Mouse (Mus musculus): Measurements from ENCODE around the gene Shisa9. TPM values are rescaled to one million over a fixed set of nuclear protein-coding genes. Genes with fewer than 3 reads are reported as not detected.

The Shisa9 gene
- polyA plus RNA-seq, 1 experiment: 0.05 TPM

DNA sequence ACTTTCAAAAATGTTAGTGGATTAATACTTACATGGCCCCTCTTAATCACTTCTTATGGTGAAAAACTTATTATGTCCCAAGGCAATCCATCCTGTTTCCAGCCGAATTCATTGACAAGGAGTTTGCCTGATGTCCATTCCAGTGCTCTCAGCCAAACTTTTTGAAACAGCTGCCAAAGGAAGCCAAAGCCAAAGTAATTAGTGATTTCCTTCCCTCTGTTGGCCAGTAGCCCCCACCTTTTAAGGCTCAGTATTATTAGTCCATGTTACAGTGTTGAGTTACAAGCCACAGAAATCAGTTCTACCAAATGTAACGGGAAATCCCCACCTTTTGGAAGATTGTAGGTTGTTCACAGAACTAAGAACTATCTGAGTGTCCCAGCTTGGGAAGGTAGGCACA lies 28.8 kb downstream of the Shisa9 start:
- H3K36me3 ChIP-seq (ENCODE audit: control insufficient read depth, insufficient read depth, low read length): no peaks in the 10 kb centered on the region
- H3K27me3 ChIP-seq (ENCODE audit: control insufficient read depth, insufficient read depth, low read length): no peaks in the 10 kb centered on the region; the same call in 1 of the 2 replicates
- TF ChIP-seq POLR2A (IDR thresholded peaks at IDR 0.05; ENCODE audit: low read depth, low read length) (no peak), CTCF (IDR thresholded peaks at IDR 0.05; ENCODE audit: extremely low read depth, insufficient read depth, insufficient read length, insufficient replicate concordance) (no peak)
- WGBS: 76% methylated on average over 2 of the region's 2 CpGs
- H3K27ac ChIP-seq (ENCODE audit: insufficient read depth, low read length): no peak overlapping the region
- DNase-seq (ENCODE audit: low read depth in 1 of 2, low spot score in 2 of 2): no peak
- H3K4me1 ChIP-seq (ENCODE audit: control insufficient read depth, insufficient read depth, insufficient read length): no peaks in the 10 kb centered on the region
- no peak overlapping the region for H3K4me3 ChIP-seq (ENCODE audit: extremely low read depth, insufficient read depth, insufficient read length)

DNA sequence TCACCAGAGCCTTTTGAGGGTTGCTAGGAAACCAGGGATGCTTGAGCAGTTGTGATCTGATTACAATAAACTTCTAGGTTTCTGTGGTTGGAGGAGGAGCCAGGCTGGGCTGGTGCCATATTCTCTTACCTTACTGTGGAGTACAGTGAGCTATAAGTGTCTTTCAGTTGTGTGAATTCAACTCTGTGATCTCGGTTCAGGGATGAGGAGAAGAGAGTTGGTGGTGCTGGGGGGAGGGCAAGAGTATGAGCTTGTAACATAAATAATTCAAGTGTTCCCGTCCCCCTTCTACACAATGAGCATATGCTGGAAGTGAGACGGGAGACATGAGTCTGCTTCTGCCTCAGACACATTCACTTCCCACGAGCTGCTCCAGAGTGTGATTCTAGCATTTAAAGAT lies 30.6 kb downstream of the Shisa9 start:
- no peak for TF ChIP-seq POLR2A (IDR thresholded peaks at IDR 0.05; ENCODE audit: low read depth, low read length)
- no peak for TF ChIP-seq CTCF (IDR thresholded peaks at IDR 0.05; ENCODE audit: extremely low read depth, insufficient read depth, insufficient read length, insufficient replicate concordance)
- 72% methylated on average over 4 of the region's 4 CpGs for WGBS
- DNase-seq (ENCODE audit: low read depth in 1 of 2, low spot score in 2 of 2): no peak
- Histone ChIP-seq H3K4me3 (ENCODE audit: extremely low read depth, insufficient read depth, insufficient read length) (no peak overlapping the region), H3K27ac (ENCODE audit: insufficient read depth, low read length) (no peak overlapping the region), H3K4me1 (ENCODE audit: control insufficient read depth, insufficient read depth, insufficient read length) (no peaks in the 10 kb centered on the region), H3K36me3 (ENCODE audit: control insufficient read depth, insufficient read depth, low read length) (no peaks in the 10 kb centered on the region), H3K27me3 (ENCODE audit: control insufficient read depth, insufficient read depth, low read length) (no peaks in the 10 kb centered on the region)

DNA sequence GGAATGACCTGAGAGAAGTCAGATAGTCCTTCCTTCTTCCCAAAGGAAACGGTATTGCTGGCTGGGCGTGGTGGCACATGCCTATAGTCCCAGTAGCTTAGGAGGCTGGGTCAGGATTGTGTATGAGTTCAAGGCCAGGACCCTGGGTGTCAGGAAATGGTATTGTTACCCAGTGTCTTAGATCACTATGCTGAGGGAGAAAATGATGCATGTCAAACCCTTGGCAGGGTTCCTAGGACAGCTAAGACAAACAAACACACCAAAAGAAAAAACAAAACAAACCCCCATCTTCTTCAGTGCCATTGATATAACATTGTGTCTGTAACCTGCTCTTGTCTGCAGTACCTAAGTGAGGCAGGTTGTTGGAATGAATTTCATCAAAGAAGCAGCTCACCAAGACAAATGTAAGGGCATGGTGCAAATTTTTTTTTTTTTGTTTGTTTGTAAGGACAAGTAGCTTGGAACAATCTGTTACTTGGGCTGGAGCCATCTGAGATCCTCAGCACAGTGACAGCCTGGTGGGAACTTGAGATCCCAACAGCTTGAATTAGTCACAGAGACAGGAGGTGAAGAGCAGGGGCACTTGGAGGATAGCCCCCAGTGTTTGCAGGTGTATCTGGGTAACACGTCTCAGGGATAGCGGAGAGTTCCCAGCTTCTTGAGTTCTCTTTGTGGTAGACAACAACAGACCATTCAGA lies 34.2 kb downstream of the Shisa9 start:
- Histone ChIP-seq H3K4me1 (ENCODE audit: control insufficient read depth, insufficient read depth, insufficient read length) (no peaks in the 10 kb centered on the region), H3K27ac (ENCODE audit: insufficient read depth, low read length) (no peak overlapping the region), H3K27me3 (ENCODE audit: control insufficient read depth, insufficient read depth, low read length) (no peaks in the 10 kb centered on the region), H3K4me3 (ENCODE audit: extremely low read depth, insufficient read depth, insufficient read length) (no peak overlapping the region), H3K36me3 (ENCODE audit: control insufficient read depth, insufficient read depth, low read length) (no peaks in the 10 kb centered on the region)
- WGBS: 93% methylated on average over 4 of the region's 4 CpGs
- no peak for TF ChIP-seq POLR2A (IDR thresholded peaks at IDR 0.05; ENCODE audit: low read depth, low read length)
- no peak for TF ChIP-seq CTCF (IDR thresholded peaks at IDR 0.05; ENCODE audit: extremely low read depth, insufficient read depth, insufficient read length, insufficient replicate concordance)
- DNase-seq (ENCODE audit: low read depth in 1 of 2, low spot score in 2 of 2): no peak

DNA sequence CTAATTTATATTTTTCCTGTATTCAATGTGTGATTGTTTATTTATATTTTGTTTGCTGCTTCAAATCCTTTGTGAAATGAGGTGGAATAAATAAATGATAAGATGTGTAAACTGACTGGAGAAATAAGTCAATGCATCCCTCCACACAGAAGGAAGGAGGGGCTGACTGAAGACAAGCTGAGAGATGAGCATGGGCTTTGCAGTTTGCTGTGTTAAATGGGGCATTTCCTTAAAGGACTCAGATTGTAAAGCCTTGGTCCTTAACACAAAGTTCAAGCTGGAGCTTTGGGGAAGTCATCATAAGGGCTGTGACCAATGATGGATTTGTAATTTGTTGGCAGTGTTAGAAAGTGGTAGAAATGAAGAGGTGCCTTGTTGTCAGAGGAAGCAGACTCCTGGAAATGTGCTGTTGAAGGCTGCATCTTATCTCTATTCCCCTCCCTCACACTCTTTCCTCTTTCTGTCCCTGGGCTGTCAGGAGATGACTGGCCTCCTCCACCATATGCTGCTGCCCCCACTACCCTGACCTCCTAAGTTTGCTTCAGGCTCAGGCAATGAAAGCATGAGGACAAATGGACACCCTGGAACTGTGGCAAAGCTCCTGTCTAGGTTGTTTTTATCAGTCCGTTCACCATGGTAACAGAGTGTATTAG lies 36.3 kb downstream of the Shisa9 start:
- H3K4me1 ChIP-seq (ENCODE audit: control insufficient read depth, insufficient read depth, insufficient read length): no peaks in the 10 kb centered on the region
- WGBS: 74% methylated on average over 1 of the region's 1 CpGs
- TF ChIP-seq POLR2A (IDR thresholded peaks at IDR 0.05; ENCODE audit: low read depth, low read length) (no peak), CTCF (IDR thresholded peaks at IDR 0.05; ENCODE audit: extremely low read depth, insufficient read depth, insufficient read length, insufficient replicate concordance) (no peak)
- no peak for DNase-seq (ENCODE audit: low read depth in 1 of 2, low spot score in 2 of 2)
- no peak overlapping the region for H3K27ac ChIP-seq (ENCODE audit: insufficient read depth, low read length)
- no peaks in the 10 kb centered on the region for H3K36me3 ChIP-seq (ENCODE audit: control insufficient read depth, insufficient read depth, low read length)
- no peaks in the 10 kb centered on the region for H3K27me3 ChIP-seq (ENCODE audit: control insufficient read depth, insufficient read depth, low read length)
- H3K4me3 ChIP-seq (ENCODE audit: extremely low read depth, insufficient read depth, insufficient read length): no peak overlapping the region

DNA sequence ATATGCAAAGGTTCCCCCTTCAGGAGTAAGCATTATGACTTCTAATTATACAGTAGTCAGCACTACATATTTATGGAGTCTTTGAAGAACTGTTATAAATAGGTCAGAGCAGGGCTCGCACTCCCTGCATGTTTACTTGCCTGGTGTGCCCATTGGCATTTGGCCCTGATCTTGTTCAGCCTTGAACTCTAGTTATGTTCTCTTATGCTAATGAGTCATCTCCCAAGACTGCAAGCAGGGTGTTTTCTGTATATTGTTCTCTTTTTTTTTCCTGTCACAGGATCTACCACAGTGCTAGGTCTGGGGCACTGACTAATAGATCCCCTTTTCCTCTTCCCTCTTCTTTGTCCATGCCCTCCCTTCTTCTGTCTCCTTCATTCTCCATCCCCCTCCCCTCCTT lies 48.5 kb downstream of the Shisa9 start:
- no peaks in the 10 kb centered on the region for H3K27me3 ChIP-seq (ENCODE audit: control insufficient read depth, insufficient read depth, low read length)
- H3K36me3 ChIP-seq (ENCODE audit: control insufficient read depth, insufficient read depth, low read length): no peaks in the 10 kb centered on the region
- no peak for DNase-seq (ENCODE audit: low read depth in 1 of 2, low spot score in 2 of 2)
- no peak for TF ChIP-seq POLR2A (IDR thresholded peaks at IDR 0.05; ENCODE audit: low read depth, low read length)
- TF ChIP-seq CTCF (IDR thresholded peaks at IDR 0.05; ENCODE audit: extremely low read depth, insufficient read depth, insufficient read length, insufficient replicate concordance): no peak
- H3K4me1 ChIP-seq (ENCODE audit: control insufficient read depth, insufficient read depth, insufficient read length): no peaks in the 10 kb centered on the region
- 88% methylated on average over 1 of the region's 1 CpGs for WGBS
- H3K27ac ChIP-seq (ENCODE audit: insufficient read depth, low read length): no peak overlapping the region
- H3K4me3 ChIP-seq (ENCODE audit: extremely low read depth, insufficient read depth, insufficient read length): no peak overlapping the region

DNA sequence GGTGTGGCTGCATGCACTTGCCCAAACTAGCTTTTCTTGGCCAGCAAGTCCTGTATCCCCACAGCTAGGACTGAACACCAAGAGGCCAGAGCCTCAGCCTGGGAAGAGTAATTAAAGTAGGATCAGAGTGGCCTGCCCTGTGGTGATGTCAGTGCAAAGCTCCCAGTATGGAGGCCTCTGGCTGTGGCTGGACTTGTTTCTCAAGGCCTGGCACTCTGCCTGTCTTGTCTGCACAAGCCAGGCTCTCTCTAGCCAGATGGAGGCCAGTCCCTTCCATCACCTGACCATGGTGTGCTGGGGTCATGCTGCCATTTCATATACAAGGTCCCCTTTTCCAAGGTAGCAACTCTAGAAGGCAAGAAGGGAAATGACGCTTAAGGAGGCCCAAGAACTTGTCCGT lies 51.0 kb downstream of the Shisa9 start:
- TF ChIP-seq CTCF (IDR thresholded peaks at IDR 0.05; ENCODE audit: extremely low read depth, insufficient read depth, insufficient read length, insufficient replicate concordance) (no peak), POLR2A (IDR thresholded peaks at IDR 0.05; ENCODE audit: low read depth, low read length) (no peak)
- H3K36me3 ChIP-seq (ENCODE audit: control insufficient read depth, insufficient read depth, low read length): no peaks in the 10 kb centered on the region
- no peaks in the 10 kb centered on the region for H3K4me1 ChIP-seq (ENCODE audit: control insufficient read depth, insufficient read depth, insufficient read length)
- WGBS: 96% methylated on average over 2 of the region's 2 CpGs
- no peak overlapping the region for H3K4me3 ChIP-seq (ENCODE audit: extremely low read depth, insufficient read depth, insufficient read length)
- DNase-seq (ENCODE audit: low read depth in 1 of 2, low spot score in 2 of 2): no peak
- no peak overlapping the region for H3K27ac ChIP-seq (ENCODE audit: insufficient read depth, low read length)
- no peaks in the 10 kb centered on the region for H3K27me3 ChIP-seq (ENCODE audit: control insufficient read depth, insufficient read depth, low read length)

DNA sequence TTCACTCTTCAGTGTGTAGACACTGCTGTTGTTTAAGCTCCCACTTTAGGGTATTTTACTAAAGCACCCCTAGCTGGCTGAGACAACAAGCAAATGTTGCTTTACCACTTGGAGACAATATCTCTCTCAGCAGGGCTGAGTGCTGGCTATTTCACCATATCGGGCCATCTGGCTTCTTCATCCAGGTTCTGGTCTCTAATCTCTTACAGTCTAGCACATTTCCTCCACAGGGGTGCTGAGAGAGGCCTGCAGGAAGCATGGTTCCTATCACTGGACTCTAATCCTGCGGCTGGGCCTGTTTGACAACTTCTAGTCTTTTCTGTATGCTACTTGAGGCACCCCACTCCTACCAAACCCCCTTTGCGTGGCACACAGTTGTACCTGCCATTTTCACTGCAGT lies 51.7 kb downstream of the Shisa9 start:
- H3K4me1 ChIP-seq (ENCODE audit: control insufficient read depth, insufficient read depth, insufficient read length): no peaks in the 10 kb centered on the region
- TF ChIP-seq POLR2A (IDR thresholded peaks at IDR 0.05; ENCODE audit: low read depth, low read length) (no peak), CTCF (IDR thresholded peaks at IDR 0.05; ENCODE audit: extremely low read depth, insufficient read depth, insufficient read length, insufficient replicate concordance) (no peak)
- 71% methylated on average over 3 of the region's 3 CpGs for WGBS
- H3K4me3 ChIP-seq (ENCODE audit: extremely low read depth, insufficient read depth, insufficient read length): no peak overlapping the region
- no peak for DNase-seq (ENCODE audit: low read depth in 1 of 2, low spot score in 2 of 2)
- H3K27me3 ChIP-seq (ENCODE audit: control insufficient read depth, insufficient read depth, low read length): no peaks in the 10 kb centered on the region
- no peak overlapping the region for H3K27ac ChIP-seq (ENCODE audit: insufficient read depth, low read length)
- H3K36me3 ChIP-seq (ENCODE audit: control insufficient read depth, insufficient read depth, low read length): no peaks in the 10 kb centered on the region

Data from spleen, adult 2 months (tissue).